Mouse (Mus musculus): ENCODE results near the gene Hist1h4a.

The Hist1h4a gene

DNA sequence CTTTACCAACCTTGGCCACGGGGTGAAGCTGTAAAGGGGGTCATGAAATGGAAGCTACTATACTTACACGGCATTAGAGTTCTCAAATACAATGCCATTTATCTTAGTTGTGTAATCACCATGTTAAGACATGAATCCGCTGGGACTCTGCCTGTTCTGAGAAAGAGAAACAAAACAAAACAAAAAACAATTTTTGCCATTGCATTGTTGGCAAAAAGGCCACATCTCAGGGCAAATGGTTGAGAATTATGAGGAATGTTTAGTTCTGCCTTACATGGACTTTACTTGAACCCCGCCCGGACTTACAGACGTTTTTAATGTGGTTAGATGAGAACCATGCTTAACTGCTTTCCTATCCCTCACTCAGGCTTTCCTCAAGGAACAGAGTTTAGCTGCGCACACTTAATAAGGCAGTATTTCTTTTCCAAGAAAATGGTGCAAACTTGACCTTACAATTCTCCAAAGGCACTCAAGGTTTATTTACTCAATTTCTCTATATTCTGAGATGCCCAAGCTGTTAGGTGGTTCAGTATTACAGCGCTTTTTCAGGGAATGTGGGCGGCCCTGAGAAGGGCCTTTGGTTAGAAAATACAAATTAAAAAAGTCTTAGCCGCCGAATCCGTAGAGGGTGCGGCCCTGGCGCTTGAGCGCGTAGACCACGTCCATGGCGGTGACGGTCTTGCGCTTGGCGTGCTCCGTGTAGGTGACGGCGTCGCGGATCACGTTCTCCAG lies 624 bp downstream of the Hist1h4a start:
- H3K4me1 ChIP-seq (replicated peaks; ENCODE audit: low read depth, low read length) = peaks cover 49% of the 10 kb centered on the region
- TF ChIP-seq NANOG (IDR thresholded peaks at IDR 0.05; ENCODE audit: borderline replicate concordance, low read length) (no peak), CTCF (conservative IDR thresholded peaks at IDR 0.05; ENCODE audit: low read length) (no peak; the same call in none of the 2 replicates), POU5F1 (IDR thresholded peaks at IDR 0.05; ENCODE audit: borderline replicate concordance, low read length) (no peak)
- no peaks in the 10 kb centered on the region for H3K27me3 ChIP-seq (ENCODE audit: insufficient read depth, low read length)

GRCm38 (mm10) chr13:23759916-23760239 lies 1.2 kb downstream of the Hist1h4a start:
- Histone ChIP-seq H3K4me1 (replicated peaks; ENCODE audit: low read depth, low read length) (peaks cover 46% of the 10 kb centered on the region), H3K4me3 (replicated peaks; ENCODE audit: low read length) (peak overlapping the region; percentile 68), H3K27me3 (ENCODE audit: insufficient read depth, low read length) (no peaks in the 10 kb centered on the region), H3K36me3 (ENCODE audit: insufficient read depth, low read length) (no peaks in the 10 kb centered on the region), H3K9me3 (ENCODE audit: low read length) (no peaks in the 10 kb centered on the region)
- no peak for TF ChIP-seq NANOG (IDR thresholded peaks at IDR 0.05; ENCODE audit: borderline replicate concordance, low read length)
- 0 out of 2 replicates have a peak, but pooled peaks have one; percentile 21 for TF ChIP-seq CTCF (conservative IDR thresholded peaks at IDR 0.05; ENCODE audit: low read length)

More for the DNA sequence above, 624 bp downstream of the Hist1h4a start:
- H3K9me3 ChIP-seq (ENCODE audit: low read length) = no peaks in the 10 kb centered on the region
- H3K4me3 ChIP-seq (replicated peaks; ENCODE audit: low read length) = peak overlapping the region; percentile 68
- H3K36me3 ChIP-seq (ENCODE audit: insufficient read depth, low read length) = no peaks in the 10 kb centered on the region

GRCm38 (mm10) chr13:23759251-23759771 lies 1.7 kb downstream of the Hist1h4a start:
- Histone ChIP-seq H3K4me1 (replicated peaks; ENCODE audit: low read depth, low read length) (peaks cover 41% of the 10 kb centered on the region), H3K27me3 (ENCODE audit: insufficient read depth, low read length) (no peaks in the 10 kb centered on the region), H3K9me3 (ENCODE audit: low read length) (no peaks in the 10 kb centered on the region), H3K4me3 (replicated peaks; ENCODE audit: low read length) (0 out of 2 replicates have a peak overlapping the region, but pooled peaks have one; percentile 68), H3K36me3 (ENCODE audit: insufficient read depth, low read length) (no peaks in the 10 kb centered on the region)
- TF ChIP-seq NANOG (IDR thresholded peaks at IDR 0.05; ENCODE audit: borderline replicate concordance, low read length) = no peak
- TF ChIP-seq CTCF (conservative IDR thresholded peaks at IDR 0.05; ENCODE audit: low read length) = no peak
- TF ChIP-seq POU5F1 (IDR thresholded peaks at IDR 0.05; ENCODE audit: borderline replicate concordance, low read length) = no peak

- H3K27me3 ChIP-seq (ENCODE audit: insufficient read depth, low read length) = no peaks in the 10 kb centered on the region
- peak overlapping the region; percentile 59 for H3K4me3 ChIP-seq (replicated peaks; ENCODE audit: low read length)
- H3K9me3 ChIP-seq (ENCODE audit: low read length) = no peaks in the 10 kb centered on the region
- peaks cover 39% of the 10 kb centered on the region for H3K4me1 ChIP-seq (replicated peaks; ENCODE audit: low read depth, low read length)
- no peaks in the 10 kb centered on the region for H3K36me3 ChIP-seq (ENCODE audit: insufficient read depth, low read length)
- TF ChIP-seq NANOG (IDR thresholded peaks at IDR 0.05; ENCODE audit: borderline replicate concordance, low read length) (no peak), CTCF (conservative IDR thresholded peaks at IDR 0.05; ENCODE audit: low read length) (no peak), POU5F1 (IDR thresholded peaks at IDR 0.05; ENCODE audit: borderline replicate concordance, low read length) (no peak)
These were observed 3.1 kb downstream of the Hist1h4a start for GRCm38 (mm10) chr13:23757921-23758320.

DNA sequence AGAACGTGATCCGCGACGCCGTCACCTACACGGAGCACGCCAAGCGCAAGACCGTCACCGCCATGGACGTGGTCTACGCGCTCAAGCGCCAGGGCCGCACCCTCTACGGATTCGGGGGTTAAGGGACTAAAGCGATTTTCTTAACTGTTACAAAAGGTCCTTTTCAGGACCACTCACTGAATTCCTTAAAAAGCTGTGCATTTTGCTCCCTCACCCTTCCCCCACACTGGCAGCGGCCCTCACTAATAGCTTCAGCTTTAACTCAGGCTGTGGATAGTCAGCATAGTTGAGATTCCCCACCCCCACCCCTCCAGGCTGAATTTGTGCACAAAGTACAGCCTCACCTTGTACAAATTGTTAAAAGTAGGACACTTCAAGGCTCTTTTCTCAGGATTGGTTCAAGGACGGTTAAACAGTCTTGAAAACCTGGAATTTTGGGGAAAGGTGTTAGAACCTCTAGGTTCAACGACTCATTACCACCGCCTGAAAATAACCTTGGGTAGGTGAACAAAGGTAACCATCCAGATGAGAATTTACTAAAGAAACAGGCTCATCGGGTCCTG lies 3.7 kb downstream of the Hist1h4a start:
- H3K36me3 ChIP-seq (ENCODE audit: insufficient read depth, low read length) = no peaks in the 10 kb centered on the region
- H3K4me3 ChIP-seq (replicated peaks; ENCODE audit: low read length) = peak overlapping the region; percentile 59
- TF ChIP-seq NANOG (IDR thresholded peaks at IDR 0.05; ENCODE audit: borderline replicate concordance, low read length) (no peak), CTCF (conservative IDR thresholded peaks at IDR 0.05; ENCODE audit: low read length) (no peak), POU5F1 (IDR thresholded peaks at IDR 0.05; ENCODE audit: borderline replicate concordance, low read length) (no peak)
- no peaks in the 10 kb centered on the region for H3K27me3 ChIP-seq (ENCODE audit: insufficient read depth, low read length)
- H3K4me1 ChIP-seq (replicated peaks; ENCODE audit: low read depth, low read length) = peaks cover 39% of the 10 kb centered on the region
- H3K9me3 ChIP-seq (ENCODE audit: low read length) = no peaks in the 10 kb centered on the region

DNA sequence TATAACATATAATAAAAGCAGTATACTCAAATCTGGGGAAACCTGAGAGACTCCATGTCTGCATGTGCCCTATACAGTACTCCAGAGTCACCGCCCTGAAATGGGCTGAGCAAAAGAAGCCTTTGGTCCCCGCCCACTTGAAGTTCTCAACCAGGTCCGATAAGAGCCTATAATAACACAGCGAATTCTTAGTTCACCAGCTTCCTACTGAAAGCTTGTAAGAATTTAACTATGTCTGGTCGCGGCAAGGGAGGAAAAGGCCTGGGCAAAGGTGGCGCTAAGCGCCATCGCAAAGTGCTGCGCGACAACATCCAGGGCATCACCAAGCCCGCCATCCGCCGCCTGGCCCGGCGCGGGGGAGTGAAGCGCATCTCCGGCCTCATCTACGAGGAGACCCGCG lies 4.2 kb downstream of the Hist1h4a start, which contains the start of gene Hist1h4b:
Gene Hist1h4b, plus strand, starts transcription at position 224 of the 400 bp plus-strand sequence.
- TF ChIP-seq NANOG (IDR thresholded peaks at IDR 0.05; ENCODE audit: borderline replicate concordance, low read length) (no peak), POU5F1 (IDR thresholded peaks at IDR 0.05; ENCODE audit: borderline replicate concordance, low read length) (no peak), CTCF (conservative IDR thresholded peaks at IDR 0.05; ENCODE audit: low read length) (no peak)
- Histone ChIP-seq H3K36me3 (ENCODE audit: insufficient read depth, low read length) (no peaks in the 10 kb centered on the region), H3K4me3 (replicated peaks; ENCODE audit: low read length) (peak within 1 kb of the TSS; percentile 59), H3K9me3 (ENCODE audit: low read length) (no peaks in the 10 kb centered on the region), H3K27me3 (ENCODE audit: insufficient read depth, low read length) (no peaks in the 10 kb centered on the region), H3K4me1 (replicated peaks; ENCODE audit: low read depth, low read length) (peaks cover 39% of the 10 kb centered on the region)

DNA sequence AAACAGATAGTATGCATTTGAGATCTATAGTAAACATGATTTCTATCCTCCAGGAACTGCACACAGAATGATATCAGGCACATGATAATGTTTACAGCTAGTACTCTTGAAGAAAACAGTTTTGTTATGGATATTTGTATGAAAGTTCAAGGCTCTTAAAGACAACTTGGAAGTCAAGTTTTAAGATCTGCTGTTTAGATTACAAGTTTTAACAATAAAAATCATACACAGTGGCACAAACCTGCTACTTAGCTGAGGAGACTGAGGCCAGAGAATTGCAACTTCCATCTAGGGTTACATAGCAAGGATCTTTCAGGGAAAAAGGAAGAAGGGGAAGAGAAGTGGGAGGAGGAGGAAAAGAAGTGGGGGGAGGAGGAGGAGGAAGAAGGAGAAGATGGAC lies 6.0 kb downstream of the Hist1h4a start:
- TF ChIP-seq CTCF (conservative IDR thresholded peaks at IDR 0.05; ENCODE audit: low read length) = no peak
- Histone ChIP-seq H3K36me3 (ENCODE audit: insufficient read depth, low read length) (no peaks in the 10 kb centered on the region), H3K4me1 (replicated peaks; ENCODE audit: low read depth, low read length) (peaks cover 45% of the 10 kb centered on the region), H3K4me3 (replicated peaks; ENCODE audit: low read length) (no peak overlapping the region), H3K9me3 (ENCODE audit: low read length) (no peaks in the 10 kb centered on the region), H3K27me3 (ENCODE audit: insufficient read depth, low read length) (no peaks in the 10 kb centered on the region)

DNA sequence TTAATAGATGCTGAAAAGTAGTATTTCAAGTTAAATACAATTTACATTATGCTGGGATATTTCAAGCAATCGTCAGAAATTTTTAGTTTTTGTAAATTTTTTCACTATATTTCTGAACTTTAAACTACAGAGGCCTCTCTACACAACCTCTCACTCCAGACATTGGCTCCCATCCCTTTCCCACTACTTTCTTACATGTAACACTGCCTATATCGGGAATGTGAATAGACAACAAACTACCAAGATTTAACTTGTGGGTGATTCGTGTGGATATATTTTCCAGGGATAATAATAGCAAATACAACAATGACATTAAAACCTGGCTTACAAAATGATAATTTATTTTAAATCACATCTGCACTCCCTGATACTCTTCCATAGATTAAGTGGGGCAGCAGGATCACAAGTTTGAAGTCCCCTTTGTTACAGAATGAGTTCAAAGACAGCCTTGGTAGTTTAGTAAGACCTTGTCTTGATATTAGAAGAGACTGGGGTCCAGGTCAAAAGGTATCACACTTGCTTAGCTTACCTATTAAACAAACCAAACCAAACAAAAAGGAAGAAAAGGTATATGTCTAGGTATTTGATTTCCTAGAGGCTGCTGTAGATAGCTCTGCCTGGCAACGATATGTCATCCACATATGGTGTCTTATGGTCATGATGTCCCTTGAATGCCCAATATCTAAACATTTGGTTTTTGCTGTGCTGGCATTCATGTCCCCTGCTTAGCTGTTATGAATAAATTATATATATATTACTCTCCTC lies 7.5 kb downstream of the Hist1h4a start:
- Histone ChIP-seq H3K4me1 (replicated peaks; ENCODE audit: low read depth, low read length) (peaks cover 45% of the 10 kb centered on the region), H3K9me3 (ENCODE audit: low read length) (no peaks in the 10 kb centered on the region), H3K36me3 (ENCODE audit: insufficient read depth, low read length) (no peaks in the 10 kb centered on the region), H3K4me3 (replicated peaks; ENCODE audit: low read length) (peak overlapping the region; percentile 64; the same call in 1 of the 2 replicates), H3K27me3 (ENCODE audit: insufficient read depth, low read length) (no peaks in the 10 kb centered on the region)
- TF ChIP-seq POU5F1 (IDR thresholded peaks at IDR 0.05; ENCODE audit: borderline replicate concordance, low read length) = no peak
